Mouse (Mus musculus) MEL (cell line): ENCODE results near the gene Epn3.

Experiments used
- MEF2A ChIP-seq: IDR thresholded peaks from 2 replicates; pipeline ENCODE4 v1.6.1; 2014; ENCODE audit warnings: low read depth, mild to moderate bottlenecking, inconsistent platforms, low read length, improper control_type of control experiment; ENCODE audit not compliant: poor library complexity, insufficient replicate concordance, severe bottlenecking; ENCODE audit errors: extremely low read depth
- USF2 ChIP-seq, 2 experiments: IDR thresholded peaks; 2 replicates each; pipeline ENCODE4 v1.6.1; 2011 to 2012; ENCODE audit warnings: improper control_type of control experiment in 2 of 2, low read length in 2 of 2, borderline replicate concordance in 1 of 2, inconsistent platforms in 1 of 2, low read depth in 1 of 2, mild to moderate bottlenecking in 1 of 2; ENCODE audit not compliant: insufficient read depth in 1 of 2

DNA sequence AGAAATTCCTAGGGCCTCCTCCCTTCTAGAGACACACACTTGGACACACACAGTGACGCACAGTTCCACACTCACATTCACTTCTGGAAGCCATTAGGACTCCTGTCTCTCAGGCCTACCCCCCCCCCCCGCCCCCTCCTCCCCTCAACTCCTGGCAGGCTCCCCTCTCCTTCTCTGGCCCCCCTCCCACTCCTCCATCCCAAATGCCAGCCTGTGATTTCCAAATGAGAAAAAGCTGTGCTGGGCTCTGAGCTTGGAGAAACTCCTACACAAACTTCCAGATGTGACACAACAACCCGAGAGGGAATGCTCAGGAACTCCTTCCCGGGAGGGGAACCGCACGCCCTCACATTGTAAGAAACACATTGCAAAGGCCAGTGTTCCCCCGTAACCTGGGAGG is 29.4 kb downstream of the Epn3 start:
- TF ChIP-seq USF2 (IDR thresholded peaks at IDR 0.05; ENCODE audit: borderline replicate concordance in 1 of 2, insufficient read depth in 1 of 2, low read depth in 1 of 2, low read length in 2 of 2) (no peak), MEF2A (no peak)
